Mouse (Mus musculus) forebrain, embryonic 13.5 days (tissue): ENCODE measurements at regions not wholly inside any gene's neighbourhood (a gene's known extent, or its start where the extent isn't known, plus 50 kb on each side); places are given as distances from the start of the nearest gene placed in this dataset.
"Not testable (repeated sequence)": the region's sequence is repeated elsewhere in the genome, so short reads cannot be mapped to it uniquely, and the experiment has no call there.

Experiments
- ATAC-seq: fragments of 200-750 bp; cut with Nextera tagmentation; 2 replicates; pipeline ENCODE4 v1.8.0; 2017
- H3K27ac ChIP-seq: fragments of 300-500 bp; sonication (generic); 2 replicates; pipeline ENCODE4 v1.5.1; 2015; ENCODE audit warnings: inconsistent platforms, mild to moderate bottlenecking, moderate library complexity
- H3K27me3 ChIP-seq: fragments of 300-500 bp; sonication (generic); 2 replicates; pipeline ENCODE4 v1.6.1; 2015; ENCODE audit warnings: mild to moderate bottlenecking, inconsistent platforms
- H3K36me3 ChIP-seq: fragments of 300-500 bp; sonication (generic); 2 replicates; pipeline ENCODE4 v1.6.1; 2015; ENCODE audit warnings: mild to moderate bottlenecking, inconsistent platforms; ENCODE audit not compliant: poor library complexity, severe bottlenecking
- H3K4me1 ChIP-seq: fragments of 300-500 bp; sonication (generic); 2 replicates; pipeline ENCODE4 v1.6.1; 2015; ENCODE audit warnings: inconsistent platforms
- H3K4me2 ChIP-seq: fragments of 300-500 bp; sonication (generic); 2 replicates; pipeline ENCODE4 v1.6.1; 2015; ENCODE audit warnings: inconsistent platforms, mild to moderate bottlenecking, moderate library complexity
- H3K4me3 ChIP-seq: fragments of 300-500 bp; sonication (generic); 2 replicates; pipeline ENCODE4 v1.5.1; 2015; ENCODE audit warnings: mild to moderate bottlenecking, inconsistent platforms
- H3K9ac ChIP-seq: fragments of 300-500 bp; sonication (generic); 2 replicates; pipeline ENCODE4 v1.6.1; 2015; ENCODE audit warnings: mild to moderate bottlenecking, inconsistent platforms
- H3K9me3 ChIP-seq: fragments of 300-500 bp; sonication (generic); replicated peaks from 2 replicates; pipeline ENCODE4 v1.6.1; 2016; ENCODE audit warnings: inconsistent platforms
- whole genome bisulfite sequencing: fragments of 180-500 bp; shearing (Covaris S2); methylation state at CpG from one replicate; pipeline ENCODE4 v1.1.7; 2015; 5-methylcytosine and 5-hydroxymethylcytosine counted together

DNA sequence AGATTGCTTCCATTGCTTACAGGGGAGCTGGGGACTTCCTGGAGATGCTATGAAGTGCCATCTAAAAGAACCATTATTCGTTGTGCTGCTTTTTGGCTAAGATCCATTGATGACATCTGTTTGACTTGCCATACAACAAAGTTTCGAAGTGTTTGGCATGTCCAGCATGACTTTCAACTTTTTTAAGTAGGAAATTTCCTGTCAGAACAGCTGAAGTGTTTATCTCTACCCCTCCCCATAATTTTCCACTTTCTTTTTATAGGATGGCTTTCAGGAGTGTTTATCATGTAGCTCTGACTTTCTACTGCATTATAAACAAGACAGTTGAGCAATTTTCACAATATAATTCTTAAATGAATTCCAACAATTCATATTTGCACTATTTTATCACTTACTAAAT is 253.1 kb upstream of the Pbx1 start:
- Histone ChIP-seq H3K27ac (no peak overlapping the region), H3K27me3 (no peaks in the 10 kb centered on the region), H3K4me3 (no peak overlapping the region), H3K4me2 (no peak overlapping the region), H3K9ac (no peak overlapping the region), H3K4me1 (no peaks in the 10 kb centered on the region), H3K9me3 (no peaks in the 10 kb centered on the region), H3K36me3 (no peaks in the 10 kb centered on the region)
- no peak for ATAC-seq
- WGBS, result 81% methylated on average over 2 of the region's 2 CpGs

DNA sequence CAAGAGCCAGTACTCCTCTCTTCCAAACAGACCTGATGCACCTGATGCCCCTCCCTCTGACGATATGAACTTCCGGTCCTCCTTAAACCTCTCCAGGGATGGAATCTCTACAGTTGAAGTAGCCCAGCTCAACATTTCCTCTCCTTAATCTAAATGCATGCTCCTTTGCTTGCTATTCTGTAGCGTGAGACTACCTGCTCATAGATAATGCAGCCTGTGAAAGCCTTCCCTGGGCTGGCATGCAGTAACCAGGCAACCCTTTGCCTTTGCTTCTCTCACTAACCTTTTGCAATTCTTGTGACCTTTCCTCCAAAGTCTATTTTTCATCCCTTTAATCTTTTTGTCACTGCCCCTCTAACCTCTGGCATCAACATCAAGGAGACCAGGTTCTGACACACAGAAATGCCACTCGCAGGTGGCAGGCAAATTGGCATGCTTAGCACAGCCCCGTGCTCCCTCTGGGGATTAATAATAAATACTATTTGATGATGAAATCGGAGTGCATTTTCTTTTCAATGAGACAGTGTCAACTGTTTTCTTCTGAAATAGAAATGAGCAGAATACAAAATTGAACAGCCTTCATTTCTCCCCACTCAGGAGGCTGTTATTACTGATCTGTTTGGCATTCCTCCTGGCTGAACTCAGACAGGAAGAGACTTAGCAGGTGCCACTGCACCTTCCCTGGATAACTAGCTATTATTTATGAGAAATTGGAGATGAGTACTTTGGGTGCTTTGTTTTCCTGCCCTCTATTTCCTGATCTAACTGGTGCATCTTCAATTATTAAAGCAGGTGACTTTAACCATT is 249.8 kb upstream of the Pbx1 start:
- no peaks in the 10 kb centered on the region for H3K27me3 ChIP-seq

DNA sequence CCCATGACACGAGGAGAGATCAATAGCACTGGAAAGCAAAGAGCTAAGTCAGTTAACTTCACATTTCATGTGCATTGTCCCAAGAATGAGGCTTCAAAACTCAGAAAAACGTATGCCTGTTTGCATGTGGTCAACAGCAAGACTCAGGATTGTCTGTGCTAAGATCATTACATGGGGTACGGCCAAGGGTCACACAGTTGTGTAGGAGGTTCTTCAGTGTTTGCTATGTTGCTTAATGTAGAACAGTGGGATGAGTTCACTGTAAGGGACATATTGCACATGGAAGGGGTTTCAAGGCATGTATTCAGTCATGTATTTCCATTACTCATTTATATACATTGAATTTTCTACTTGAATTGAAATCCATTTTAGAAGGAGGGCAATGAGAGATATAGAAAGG is 248.6 kb upstream of the Pbx1 start:
- no peaks in the 10 kb centered on the region for H3K27me3 ChIP-seq
- H3K27ac ChIP-seq, result no peak overlapping the region
- H3K4me3 ChIP-seq, result no peak overlapping the region
- H3K4me2 ChIP-seq, result no peak overlapping the region
- H3K9me3 ChIP-seq, result no peaks in the 10 kb centered on the region
- H3K36me3 ChIP-seq, result no peaks in the 10 kb centered on the region
- no peak for ATAC-seq
- 0 out of 2 replicates have a peak, but pooled peaks cover 3% of the 10 kb centered on the region for H3K4me1 ChIP-seq
- H3K9ac ChIP-seq, result no peak overlapping the region
- 82% methylated on average over 3 of the region's 3 CpGs for WGBS

More for the DNA sequence above, 249.8 kb upstream of the Pbx1 start:
- H3K36me3 ChIP-seq, result no peaks in the 10 kb centered on the region
- no peak overlapping the region for H3K4me2 ChIP-seq
- no peaks in the 10 kb centered on the region for H3K4me1 ChIP-seq
- H3K9ac ChIP-seq, result no peak overlapping the region
- H3K4me3 ChIP-seq, result no peak overlapping the region
- H3K9me3 ChIP-seq, result no peaks in the 10 kb centered on the region
- H3K27ac ChIP-seq, result no peak overlapping the region
- 81% methylated on average over 6 of the region's 6 CpGs for WGBS
- ATAC-seq, result no peak

DNA sequence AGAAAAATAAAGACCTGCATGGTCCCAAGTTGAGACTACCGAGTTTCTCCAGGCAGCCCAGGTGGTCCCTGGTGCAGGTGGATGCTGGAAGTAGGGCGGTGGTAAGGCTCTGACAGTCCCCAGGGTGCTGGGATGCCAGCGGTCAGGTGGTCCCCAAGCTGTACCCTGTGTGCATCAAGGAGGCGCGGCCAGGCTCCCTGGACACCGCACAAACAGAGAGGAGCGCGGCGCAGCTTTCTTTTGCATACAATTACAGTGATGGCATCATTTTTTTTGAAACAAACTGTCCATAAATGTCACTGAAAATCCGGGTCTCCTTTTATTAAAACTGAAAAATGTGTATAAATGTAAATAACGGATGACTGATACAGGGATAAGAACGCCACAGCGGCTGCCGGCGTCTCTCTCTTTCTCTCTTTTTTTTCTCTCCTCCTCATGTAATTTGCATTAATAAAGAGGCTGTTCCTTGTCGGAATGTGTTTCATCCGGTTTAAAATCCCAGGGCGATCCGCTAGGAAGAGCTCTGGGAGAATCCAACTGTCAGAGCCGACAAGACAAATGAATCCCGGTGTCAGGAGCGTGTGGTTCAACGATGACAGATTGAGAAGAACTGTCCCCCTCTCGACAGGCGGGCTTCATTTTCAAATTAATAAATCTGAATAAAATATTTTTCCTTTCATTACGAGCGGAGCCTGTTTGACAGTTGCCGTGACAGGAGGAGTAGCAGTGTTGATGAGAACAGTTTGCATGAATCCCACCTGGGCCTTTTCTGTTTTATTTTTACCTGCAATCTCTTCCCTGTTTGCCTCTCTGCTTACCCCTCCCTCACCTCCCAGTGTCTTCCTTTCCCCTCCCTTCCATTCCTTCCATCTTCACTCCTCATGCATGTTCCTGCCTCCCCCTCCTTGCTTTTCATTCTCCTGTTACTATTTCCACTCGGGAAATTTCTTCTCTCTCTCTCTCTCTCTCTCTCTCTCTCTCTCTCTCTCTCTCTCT is 244.6 kb upstream of the Pbx1 start:
- Histone ChIP-seq H3K36me3 (no peaks in the 10 kb centered on the region), H3K9me3 (no peaks in the 10 kb centered on the region), H3K4me2 (peak overlapping the region; percentile 47), H3K27ac (peak overlapping the region; percentile 32), H3K4me1 (0 out of 2 replicates have a peak, but pooled peaks cover 3% of the 10 kb centered on the region), H3K4me3 (peak overlapping the region; percentile 21), H3K9ac (peak overlapping the region; percentile 30; the same call in 1 of the 2 replicates), H3K27me3 (no peaks in the 10 kb centered on the region)
- 54% methylated on average over 29 of the region's 29 CpGs for WGBS
- peak; percentile 69 for ATAC-seq

DNA sequence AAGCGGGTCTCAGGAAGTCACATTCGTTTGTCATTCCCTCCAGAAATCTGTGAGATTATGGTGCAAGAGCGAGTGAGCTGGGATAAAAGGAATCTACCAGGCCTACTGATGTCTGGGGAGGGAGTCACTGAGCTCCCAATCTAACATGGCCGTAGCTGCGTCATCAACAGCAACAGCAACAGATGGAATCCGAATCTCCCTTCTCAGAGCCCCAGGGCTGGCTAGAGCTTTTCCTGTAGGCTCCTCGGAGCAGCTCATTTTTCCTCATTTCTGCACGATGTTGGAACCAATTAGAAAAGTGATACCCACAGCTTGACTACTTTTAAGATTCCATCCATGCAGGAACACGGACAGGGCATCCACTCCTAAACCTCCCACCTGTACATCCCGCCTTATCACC is 243.7 kb upstream of the Pbx1 start:
- ATAC-seq, result no peak

DNA sequence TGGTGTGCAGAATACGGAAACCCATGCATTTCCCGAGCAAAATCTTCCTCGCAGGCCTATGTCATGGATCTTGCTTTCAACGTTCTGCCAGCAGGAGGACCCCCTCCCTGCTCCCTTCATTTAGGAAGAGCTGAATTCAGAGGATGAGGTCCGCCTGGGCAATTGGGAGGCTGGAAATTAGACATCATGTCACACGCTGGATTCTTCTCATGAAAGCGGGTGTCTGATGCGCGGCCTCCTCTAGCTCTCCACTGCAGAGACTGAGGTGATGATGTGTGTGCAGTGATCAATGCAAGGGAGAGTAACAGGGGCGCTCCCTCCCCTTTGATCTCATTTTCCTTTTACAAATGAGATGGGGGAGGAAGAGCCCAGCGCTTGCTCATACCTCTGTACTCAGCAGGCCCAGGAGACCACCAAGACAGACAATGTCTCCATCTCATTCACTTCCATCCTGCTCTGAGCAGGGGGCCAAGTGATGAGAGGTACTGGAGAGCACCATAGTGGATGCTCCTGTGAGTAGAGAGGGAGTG is 230.8 kb upstream of the Pbx1 start:
- 29% methylated on average over 11 of the region's 11 CpGs for WGBS
- peaks cover 14% of the 10 kb centered on the region for H3K4me1 ChIP-seq
- H3K4me3 ChIP-seq, result no peak overlapping the region
- ATAC-seq, result peak; percentile 85
- peak overlapping the region; percentile 37; the same call in 1 of the 2 replicates for H3K9ac ChIP-seq
- peak overlapping the region; percentile 20; the same call in 1 of the 2 replicates for H3K4me2 ChIP-seq
- no peaks in the 10 kb centered on the region for H3K9me3 ChIP-seq
- peak overlapping the region; percentile 22; the same call in 1 of the 2 replicates for H3K27ac ChIP-seq
- no peaks in the 10 kb centered on the region for H3K36me3 ChIP-seq
- no peaks in the 10 kb centered on the region for H3K27me3 ChIP-seq

More for the DNA sequence above, 243.7 kb upstream of the Pbx1 start:
- Histone ChIP-seq H3K4me1 (0 out of 2 replicates have a peak, but pooled peaks cover 3% of the 10 kb centered on the region), H3K27ac (no peak overlapping the region), H3K9ac (no peak overlapping the region), H3K9me3 (no peaks in the 10 kb centered on the region), H3K27me3 (no peaks in the 10 kb centered on the region), H3K4me2 (no peak overlapping the region), H3K4me3 (no peak overlapping the region), H3K36me3 (no peaks in the 10 kb centered on the region)
- 83% methylated on average over 10 of the region's 10 CpGs for WGBS

DNA sequence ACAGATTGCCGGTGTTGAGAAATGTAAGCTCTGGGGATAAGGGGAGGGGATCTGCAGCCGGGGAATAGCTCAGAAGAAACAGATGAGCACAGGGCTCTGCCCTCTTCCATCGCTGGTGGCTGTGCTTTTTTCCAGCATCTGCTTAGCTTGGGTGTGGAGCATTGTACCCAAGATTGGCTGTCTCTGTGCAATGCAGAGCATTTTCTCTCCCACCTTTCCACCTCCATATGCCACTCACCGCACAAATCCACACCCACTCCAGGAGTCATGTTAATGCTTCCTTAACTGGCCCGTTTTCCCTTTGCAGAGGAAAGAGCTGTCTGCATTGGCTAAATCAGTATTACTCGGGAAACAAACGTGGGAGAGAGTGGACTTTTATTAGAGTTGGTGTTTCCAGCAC is 228.9 kb upstream of the Pbx1 start:
- H3K9me3 ChIP-seq, result no peaks in the 10 kb centered on the region
- H3K9ac ChIP-seq, result no peak overlapping the region
- WGBS, result 77% methylated on average over 7 of the region's 7 CpGs

DNA sequence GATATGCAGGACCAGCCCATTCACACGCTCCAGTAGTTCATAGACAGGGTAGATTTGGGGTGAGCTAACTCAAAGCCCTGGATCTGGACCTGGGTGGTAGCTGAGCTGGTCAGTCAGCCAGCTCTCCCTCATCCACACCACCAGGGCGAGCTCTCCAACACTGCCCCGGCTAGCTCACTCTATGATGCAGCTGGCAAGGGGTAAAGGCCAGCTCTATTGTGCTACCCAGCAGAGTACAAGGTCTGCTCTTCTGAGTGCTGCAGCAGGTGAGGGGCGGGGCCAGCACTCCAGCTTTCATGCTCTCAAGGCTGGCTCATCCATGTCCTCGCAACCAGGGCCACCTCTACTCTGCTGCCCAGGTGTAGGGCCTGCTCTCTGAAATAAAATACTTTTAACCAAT is 227.5 kb upstream of the Pbx1 start:
- Histone ChIP-seq H3K4me1 (peaks cover 14% of the 10 kb centered on the region), H3K4me3 (no peak overlapping the region), H3K27ac (no peak overlapping the region), H3K4me2 (no peak overlapping the region), H3K36me3 (no peaks in the 10 kb centered on the region), H3K9ac (no peak overlapping the region), H3K9me3 (no peaks in the 10 kb centered on the region), H3K27me3 (no peaks in the 10 kb centered on the region)
- WGBS, result 81% methylated on average over 5 of the region's 5 CpGs
- no peak for ATAC-seq

More for the DNA sequence above, 228.9 kb upstream of the Pbx1 start:
- no peak overlapping the region for H3K4me2 ChIP-seq
- no peak for ATAC-seq
- H3K4me3 ChIP-seq, result no peak overlapping the region
- no peaks in the 10 kb centered on the region for H3K27me3 ChIP-seq
- H3K36me3 ChIP-seq, result no peaks in the 10 kb centered on the region
- peaks cover 14% of the 10 kb centered on the region for H3K4me1 ChIP-seq
- no peak overlapping the region for H3K27ac ChIP-seq

DNA sequence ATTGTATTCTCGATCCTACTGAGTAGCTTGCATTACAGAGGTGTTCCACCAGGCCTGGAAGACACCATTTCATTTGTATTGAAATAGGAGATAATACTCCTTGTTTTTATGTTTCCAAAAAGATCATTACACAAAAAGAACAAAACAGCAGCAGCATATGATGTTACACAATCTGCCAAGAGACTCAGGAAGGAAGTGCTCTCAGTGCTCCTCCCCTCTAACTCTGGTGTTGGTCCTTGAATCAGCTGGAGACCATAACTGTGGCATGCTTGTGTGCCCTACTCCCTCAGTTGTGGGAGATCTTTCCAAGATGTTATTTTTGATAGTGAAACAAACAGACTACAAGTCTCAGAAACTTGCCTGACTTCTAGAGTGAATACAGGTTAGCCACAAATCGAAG is 200.8 kb upstream of the Pbx1 start:
- Histone ChIP-seq H3K27me3 (no peaks in the 10 kb centered on the region), H3K27ac (no peak overlapping the region), H3K36me3 (no peaks in the 10 kb centered on the region), H3K4me2 (no peak overlapping the region), H3K9ac (no peak overlapping the region), H3K9me3 (no peaks in the 10 kb centered on the region), H3K4me3 (no peak overlapping the region), H3K4me1 (no peaks in the 10 kb centered on the region)
- no peak for ATAC-seq
- 90% methylated on average over 2 of the region's 2 CpGs for WGBS

DNA sequence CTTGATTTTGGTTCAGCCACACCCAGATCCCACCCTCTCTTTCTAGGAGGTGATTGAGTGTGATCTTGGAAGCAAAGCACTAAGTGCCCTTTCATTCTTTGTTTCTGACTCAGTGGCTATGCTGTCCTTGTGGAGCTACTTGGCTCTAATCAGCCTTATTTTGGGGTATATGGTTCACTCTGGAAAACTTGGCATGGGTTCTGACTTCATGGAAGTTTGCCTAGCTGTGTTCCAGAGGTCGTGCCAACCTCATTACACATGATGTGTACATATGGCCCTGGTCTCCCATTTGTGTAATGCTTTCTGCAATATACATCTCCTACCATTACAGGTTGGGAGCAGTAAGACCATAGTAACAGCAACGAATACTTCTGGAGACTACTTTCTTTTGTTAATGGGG is 199.9 kb upstream of the Pbx1 start:
- Histone ChIP-seq H3K4me3 (no peak overlapping the region), H3K9me3 (no peaks in the 10 kb centered on the region), H3K36me3 (no peaks in the 10 kb centered on the region), H3K9ac (no peak overlapping the region), H3K27me3 (no peaks in the 10 kb centered on the region), H3K4me2 (no peak overlapping the region), H3K27ac (no peak overlapping the region), H3K4me1 (no peaks in the 10 kb centered on the region)
- 84% methylated on average over 2 of the region's 2 CpGs for WGBS
- ATAC-seq, result no peak

DNA sequence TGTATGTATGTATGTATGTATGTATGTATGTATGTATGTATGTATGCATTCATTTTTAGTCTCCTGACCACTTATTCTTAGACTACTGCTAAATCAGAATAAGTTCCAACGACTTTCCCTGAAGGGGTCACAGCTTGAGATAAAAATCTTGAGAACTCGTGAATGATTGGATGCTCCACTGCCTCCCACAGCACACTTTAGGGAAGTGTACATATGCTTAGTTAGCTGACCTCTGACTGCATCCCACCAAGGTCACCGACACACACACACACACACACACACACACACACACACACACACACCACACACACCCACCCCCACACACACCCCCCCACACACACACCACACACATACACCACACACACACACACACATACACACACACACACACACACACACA is 169.9 kb upstream of the Pbx1 start:
- not testable (repeated sequence) for H3K9ac ChIP-seq, H3K9me3 ChIP-seq, H3K4me2 ChIP-seq, H3K36me3 ChIP-seq, H3K27me3 ChIP-seq, H3K4me3 ChIP-seq, H3K27ac ChIP-seq, ATAC-seq
- 85% methylated on average over 2 of the region's 3 CpGs for WGBS
- peaks cover 16% of the 10 kb centered on the region for H3K4me1 ChIP-seq
